Mouse (Mus musculus) lung, embryonic 14.5 days (tissue): ENCODE measurements around the gene Tfec. TPM values are rescaled to one million over a fixed set of nuclear protein-coding genes. Genes with fewer than 3 reads are reported as not detected.

Experiments used
- ATAC-seq: fragments of 200-750 bp; cut with Nextera tagmentation; 2 replicates; pipeline ENCODE4 v1.8.0; 2017; ENCODE audit warnings: mild to moderate bottlenecking, moderate TSS enrichment, moderate library complexity; ENCODE audit not compliant: insufficient read depth
- DNase-seq: peaks from one replicate; pipeline ENCODE4 v3.0.0-alpha.2; 2015
- H3K27ac ChIP-seq: fragments of 300-500 bp; sonication (generic); 2 replicates; pipeline ENCODE4 v1.5.1; 2014; ENCODE audit warnings: low read depth, mild to moderate bottlenecking, moderate library complexity
- H3K27me3 ChIP-seq: fragments of 300-500 bp; sonication (generic); 2 replicates; pipeline ENCODE4 v1.6.1; 2014; ENCODE audit warnings: low read length, control low read depth; ENCODE audit not compliant: insufficient read depth
- H3K36me3 ChIP-seq: fragments of 300-500 bp; sonication (generic); 2 replicates; pipeline ENCODE4 v1.6.1; 2014; ENCODE audit warnings: control low read depth; ENCODE audit not compliant: insufficient read depth
- H3K4me1 ChIP-seq: fragments of 300-500 bp; sonication (generic); 2 replicates; pipeline ENCODE4 v1.6.1; 2014; ENCODE audit warnings: antibody characterized with exemption, control low read depth; ENCODE audit not compliant: insufficient read depth
- H3K4me2 ChIP-seq: fragments of 300-500 bp; sonication (generic); 2 replicates; pipeline ENCODE4 v1.6.1; 2014; ENCODE audit warnings: mild to moderate bottlenecking
- H3K4me3 ChIP-seq: fragments of 300-500 bp; sonication (generic); 2 replicates; pipeline ENCODE4 v1.5.1; 2014; ENCODE audit warnings: low read depth, low read length
- H3K9ac ChIP-seq: fragments of 300-500 bp; sonication (generic); 2 replicates; pipeline ENCODE4 v1.6.1; 2014
- H3K9me3 ChIP-seq: fragments of 300-500 bp; sonication (generic); 2 replicates; pipeline ENCODE4 v1.6.1; 2016; ENCODE audit warnings: low read depth, low read length, control low read depth
- CTCF ChIP-seq: IDR thresholded peaks from 2 replicates; pipeline ENCODE4 v1.5.1; 2016; ENCODE audit warnings: antibody characterized with exemption, low read depth
- WGBS: fragments of 180-500 bp; shearing (Covaris S2); extraction: QIAGEN DNeasy Blood & Tissue Kit; methylation state at CpG from one replicate; pipeline ENCODE4 v1.1.7; 2014; 5-methylcytosine and 5-hydroxymethylcytosine counted together
- polyA plus RNA-seq: library from polyadenylated mRNA; unstranded; fragments of >200 nt; fragmentation: Nextera tagmentation; extraction: Ambion mirVana; gene quantifications from 2 replicates; pipeline ENCODE4 v1.2.1, GENCODE M21; 2014

Gene Tfec
- polyA plus RNA-seq, 1 experiment from 2014 or later: 0.70 TPM

DNA sequence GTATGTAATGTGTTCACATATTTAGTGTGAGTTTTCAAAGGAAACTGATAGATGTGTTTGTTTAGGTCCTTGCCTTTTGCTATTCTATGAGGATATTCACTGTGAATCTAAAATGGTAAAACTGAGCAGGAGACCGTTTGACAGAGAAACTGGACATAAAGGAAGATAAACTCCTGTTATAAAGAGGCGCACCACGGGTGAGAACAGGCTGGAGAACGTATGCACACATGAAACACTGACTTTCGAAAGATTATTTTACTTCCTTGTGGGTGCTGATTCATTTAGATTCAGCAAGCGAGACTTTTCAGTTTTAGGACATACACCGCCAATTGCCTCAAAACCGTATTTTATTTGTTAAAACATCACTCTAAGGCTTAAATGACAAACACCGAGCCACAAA lies 43.3 kb downstream of the Tfec start:
- WGBS: 77% methylated on average over 9 of the region's 9 CpGs
- H3K4me2 ChIP-seq: no peak overlapping the region
- no peaks in the 10 kb centered on the region for H3K36me3 ChIP-seq
- H3K4me3 ChIP-seq: no peak overlapping the region
- DNase-seq (no peak), ATAC-seq (no peak)
- H3K4me1 ChIP-seq: no peaks in the 10 kb centered on the region
- H3K9me3 ChIP-seq: no peaks in the 10 kb centered on the region
- H3K27ac ChIP-seq: no peak overlapping the region
- H3K9ac ChIP-seq: no peak overlapping the region
- H3K27me3 ChIP-seq: no peaks in the 10 kb centered on the region
- no peak for TF ChIP-seq CTCF

DNA sequence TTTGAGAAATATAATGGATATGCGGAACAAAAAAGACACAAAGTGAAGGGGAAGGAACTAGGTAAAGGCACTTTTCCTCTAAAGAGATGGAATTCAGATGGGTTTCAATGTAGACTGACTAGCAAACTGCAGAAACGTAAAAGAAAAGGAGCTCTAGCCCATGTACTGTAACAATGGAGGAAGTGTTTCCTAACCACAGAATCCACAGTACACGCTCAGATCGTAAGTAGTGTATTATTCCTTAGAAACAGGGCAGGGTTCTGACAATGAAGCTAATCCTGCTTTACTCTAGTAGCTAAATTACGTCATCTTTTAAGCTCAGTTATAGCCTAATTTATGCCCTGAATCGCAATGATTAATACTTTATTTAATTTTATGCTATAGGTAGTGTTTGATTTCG lies 51.7 kb downstream of the Tfec start:
- H3K9me3 ChIP-seq: no peaks in the 10 kb centered on the region
- no peak overlapping the region for H3K27ac ChIP-seq
- no peak overlapping the region for H3K9ac ChIP-seq
- no peak for TF ChIP-seq CTCF
- no peak overlapping the region for H3K4me3 ChIP-seq
- no peaks in the 10 kb centered on the region for H3K27me3 ChIP-seq
- 86% methylated on average over 7 of the region's 7 CpGs for WGBS
- no peak for ATAC-seq
- no peaks in the 10 kb centered on the region for H3K4me1 ChIP-seq
- DNase-seq: no peak
- H3K36me3 ChIP-seq: no peaks in the 10 kb centered on the region
- no peak overlapping the region for H3K4me2 ChIP-seq

DNA sequence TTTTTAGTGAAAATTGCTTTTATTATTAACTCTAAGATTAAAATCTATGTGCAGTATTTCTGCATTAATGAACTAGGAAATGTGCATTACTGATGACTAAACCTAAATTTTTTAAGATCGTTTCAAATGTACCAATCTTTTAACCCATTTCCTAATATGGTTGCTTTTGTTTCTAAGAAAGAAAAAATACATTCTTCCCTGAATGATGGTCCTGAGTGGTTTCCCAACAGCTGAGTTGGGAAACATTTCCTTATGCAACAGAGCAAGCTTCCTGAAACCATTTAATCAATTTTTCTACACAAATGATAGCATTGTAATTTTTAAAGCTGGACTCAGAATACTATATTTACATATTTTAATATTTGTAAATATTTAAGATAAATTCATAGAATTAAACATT lies 62.6 kb downstream of the Tfec start:
- H3K4me1 ChIP-seq: no peaks in the 10 kb centered on the region
- no peaks in the 10 kb centered on the region for H3K36me3 ChIP-seq
- ATAC-seq (no peak), DNase-seq (no peak)
- no peak overlapping the region for H3K27ac ChIP-seq
- no peak overlapping the region for H3K9ac ChIP-seq
- TF ChIP-seq CTCF: no peak
- 70% methylated on average over 1 of the region's 1 CpGs for WGBS
- no peak overlapping the region for H3K4me2 ChIP-seq
- H3K4me3 ChIP-seq: no peak overlapping the region
- H3K9me3 ChIP-seq: no peaks in the 10 kb centered on the region
- no peaks in the 10 kb centered on the region for H3K27me3 ChIP-seq

DNA sequence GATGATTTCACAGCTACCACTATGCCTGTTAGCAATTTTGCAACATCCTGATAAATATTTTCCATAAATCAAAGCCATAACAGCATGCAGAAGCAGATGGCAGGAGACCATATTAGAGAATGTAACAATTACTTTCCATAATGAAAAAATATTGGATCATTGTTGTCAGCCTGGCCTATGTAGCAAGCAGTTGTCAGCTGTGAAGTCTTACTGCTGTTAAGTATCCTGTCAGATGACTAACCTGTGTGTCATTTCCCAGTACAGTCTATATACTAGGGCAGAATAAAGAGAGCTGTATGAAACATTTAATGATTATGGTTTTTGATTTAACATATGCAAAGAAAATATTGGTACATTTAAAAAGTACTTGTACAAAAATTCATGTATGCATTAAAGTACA lies 69.9 kb downstream of the Tfec start:
- Histone ChIP-seq H3K4me2 (no peak overlapping the region), H3K4me3 (no peak overlapping the region), H3K9ac (no peak overlapping the region), H3K27ac (no peak overlapping the region), H3K27me3 (no peaks in the 10 kb centered on the region), H3K36me3 (no peaks in the 10 kb centered on the region), H3K4me1 (no peaks in the 10 kb centered on the region), H3K9me3 (no peaks in the 10 kb centered on the region)
- DNase-seq: no peak
- no peak for ATAC-seq
- no peak for TF ChIP-seq CTCF

DNA sequence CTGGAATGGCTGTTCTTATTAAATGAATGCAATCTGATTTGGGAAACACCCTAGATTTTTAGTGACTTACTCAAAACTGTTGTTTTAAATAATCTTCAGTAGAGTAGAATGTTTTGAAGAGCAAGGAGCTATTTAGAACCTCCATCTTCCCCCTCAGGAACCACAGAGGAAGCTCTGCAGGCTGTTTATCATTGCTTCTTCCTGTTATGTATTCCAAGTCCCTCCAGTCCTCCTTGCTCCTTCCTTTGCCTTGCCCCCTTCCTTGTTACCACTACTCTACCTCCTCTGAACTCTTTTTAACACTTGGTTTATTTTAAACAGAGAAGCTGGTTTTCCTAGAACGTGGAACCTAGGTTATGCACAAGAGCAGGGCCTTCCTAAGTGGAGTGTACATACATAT lies 76.3 kb downstream of the Tfec start:
- H3K36me3 ChIP-seq: no peaks in the 10 kb centered on the region
- H3K27ac ChIP-seq: no peak overlapping the region
- H3K9ac ChIP-seq: no peak overlapping the region
- no peaks in the 10 kb centered on the region for H3K9me3 ChIP-seq
- no peak overlapping the region for H3K4me3 ChIP-seq
- no peak overlapping the region for H3K4me2 ChIP-seq
- WGBS: 43% methylated on average over 1 of the region's 1 CpGs
- H3K27me3 ChIP-seq: no peaks in the 10 kb centered on the region
- no peaks in the 10 kb centered on the region for H3K4me1 ChIP-seq
- ATAC-seq (no peak), DNase-seq (peak; percentile 4)
- TF ChIP-seq CTCF: no peak

DNA sequence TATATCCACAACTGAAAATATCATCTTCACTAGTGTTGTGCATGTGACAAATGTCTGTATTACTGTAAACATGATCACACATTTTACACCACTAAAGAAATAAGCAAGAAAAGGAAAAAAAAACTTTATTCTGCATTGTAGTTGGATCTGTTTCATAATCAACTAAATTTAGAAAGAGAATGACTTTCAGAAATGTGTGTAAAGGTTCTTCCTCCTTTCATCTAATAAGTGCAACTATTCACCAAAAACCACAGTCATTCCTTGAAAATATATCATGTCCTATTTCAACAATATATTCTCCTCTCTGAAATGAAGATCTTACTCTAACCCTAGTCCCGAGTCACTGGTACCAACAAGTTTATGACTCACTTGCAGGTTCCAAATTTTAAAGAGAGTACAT lies 91.9 kb downstream of the Tfec start:
- WGBS: 76% methylated on average over 1 of the region's 1 CpGs

DNA sequence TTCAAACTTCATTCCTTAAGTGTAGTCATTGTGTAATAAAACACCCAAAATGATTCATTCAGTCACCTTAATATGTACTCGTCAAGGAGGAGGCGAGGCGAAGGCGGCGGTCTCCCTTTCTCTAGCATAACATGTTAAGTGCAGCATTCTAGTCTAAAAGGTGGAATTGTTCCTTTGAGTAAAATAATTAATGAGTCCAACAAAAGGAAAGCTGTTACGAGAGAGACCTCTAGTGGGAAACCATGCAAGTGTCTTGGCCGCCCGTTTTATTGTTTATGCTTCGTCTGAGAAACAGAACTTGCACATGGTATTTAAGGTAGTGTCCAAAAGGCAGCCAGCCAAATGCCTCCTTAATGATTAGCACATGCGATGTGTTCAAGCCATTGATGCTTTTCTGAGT lies 100.6 kb downstream of the Tfec start:
- Histone ChIP-seq H3K27ac (no peak overlapping the region), H3K9ac (no peak overlapping the region), H3K4me3 (no peak overlapping the region), H3K36me3 (no peaks in the 10 kb centered on the region), H3K4me1 (no peaks in the 10 kb centered on the region; the same call in 1 of the 2 replicates), H3K27me3 (no peaks in the 10 kb centered on the region), H3K4me2 (0 out of 2 replicates have a peak overlapping the region, but pooled peaks have one; percentile 18), H3K9me3 (no peaks in the 10 kb centered on the region)
- peak; percentile 84 for DNase-seq
- peak; percentile 67 for TF ChIP-seq CTCF
- ATAC-seq: peak; percentile 60; the same call in 1 of the 2 replicates
- 13% methylated on average over 10 of the region's 10 CpGs for WGBS

More for the DNA sequence above, 91.9 kb downstream of the Tfec start:
- no peak overlapping the region for H3K9ac ChIP-seq
- H3K4me2 ChIP-seq: no peak overlapping the region
- ATAC-seq: no peak
- no peaks in the 10 kb centered on the region for H3K36me3 ChIP-seq
- no peak overlapping the region for H3K27ac ChIP-seq
- no peak overlapping the region for H3K4me3 ChIP-seq
- DNase-seq: no peak
- no peak for TF ChIP-seq CTCF
- H3K4me1 ChIP-seq: no peaks in the 10 kb centered on the region
- H3K27me3 ChIP-seq: no peaks in the 10 kb centered on the region
- H3K9me3 ChIP-seq: no peaks in the 10 kb centered on the region

DNA sequence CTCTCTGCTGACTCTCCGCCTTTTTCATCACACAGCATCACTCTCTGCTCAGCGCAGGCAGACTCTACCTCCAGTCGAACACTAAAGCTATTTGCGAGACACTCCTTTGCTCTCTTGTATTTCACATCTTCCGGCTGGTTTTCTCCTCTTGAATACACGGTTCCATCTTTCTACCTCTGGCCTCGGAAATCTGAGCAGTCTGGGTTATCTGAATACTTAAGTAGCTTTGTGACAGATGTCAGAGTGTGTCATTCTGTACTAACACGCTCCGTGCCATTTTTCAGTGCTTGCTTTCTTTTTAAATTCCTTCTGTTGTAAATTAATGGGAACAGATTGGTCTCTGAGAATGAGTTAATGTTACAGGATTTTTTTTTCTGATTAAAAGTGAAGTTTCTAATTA lies 101.3 kb downstream of the Tfec start:
- TF ChIP-seq CTCF: no peak
- Histone ChIP-seq H3K27ac (no peak overlapping the region), H3K36me3 (no peaks in the 10 kb centered on the region), H3K9ac (no peak overlapping the region), H3K4me1 (no peaks in the 10 kb centered on the region; the same call in 1 of the 2 replicates), H3K4me2 (no peak overlapping the region), H3K4me3 (no peak overlapping the region), H3K9me3 (no peaks in the 10 kb centered on the region), H3K27me3 (no peaks in the 10 kb centered on the region)
- DNase-seq (no peak), ATAC-seq (no peak)
- 46% methylated on average over 9 of the region's 9 CpGs for WGBS
